Mouse (Mus musculus): ENCODE results near the gene Cd109. TPM values are rescaled to one million over a fixed set of nuclear protein-coding genes. Genes with fewer than 3 reads are reported as not detected.

Gene Cd109
- total and polyA plus RNA-seq, 3 experiments = not detected

DNA sequence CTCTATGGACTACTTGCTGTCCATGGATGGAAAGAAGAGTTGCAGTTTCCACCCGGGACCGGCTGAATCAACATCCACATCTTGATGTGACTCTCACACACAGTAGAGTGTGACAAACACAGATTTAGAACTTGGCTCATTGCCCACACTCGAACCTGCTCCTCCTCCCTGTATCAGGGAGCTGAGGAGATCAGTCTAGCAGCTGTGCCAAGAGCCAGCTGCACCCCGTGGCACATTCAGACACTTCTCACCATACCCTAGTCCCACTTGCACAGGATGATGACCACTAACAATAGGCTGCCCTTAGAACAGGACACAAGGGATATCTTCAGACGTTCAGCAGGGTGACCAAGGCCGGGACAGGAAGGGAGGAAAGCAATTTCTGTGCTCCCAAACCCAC is 1.1 kb upstream of the Cd109 start:
- Histone ChIP-seq H3K27me3 (ENCODE audit: control insufficient read depth in 1 of 2, insufficient read depth in 2 of 2, low read length in 2 of 2) (peaks cover 3 to 5% of the 10 kb centered on the region in 2 experiments), H3K36me3 (ENCODE audit: control insufficient read depth in 1 of 2, insufficient read depth in 2 of 2, low read length in 2 of 2) (no peaks in the 10 kb centered on the region), H3K9ac (ENCODE audit: control insufficient read depth, low read depth, low read length, poor library complexity, severe bottlenecking) (no peak overlapping the region), H3K9me3 (replicated peaks; ENCODE audit: insufficient read depth, low read length) (no peaks in the 10 kb centered on the region), H3K27ac (ENCODE audit: control insufficient read depth, low read depth, low read length) (no peak overlapping the region), H3K79me2 (ENCODE audit: control insufficient read depth, insufficient read depth, low read length, poor library complexity) (no peaks in the 10 kb centered on the region), H3K4me3 (ENCODE audit: control insufficient read depth in 1 of 2, insufficient read depth in 1 of 2, low read depth in 2 of 2, low read length in 2 of 2) (no peak overlapping the region), H3K4me1 (ENCODE audit: control insufficient read depth in 1 of 2, insufficient read depth in 2 of 2, low read length in 2 of 2) (no peaks in the 10 kb centered on the region)
- TF ChIP-seq MAFK (IDR thresholded peaks at IDR 0.05; ENCODE audit: borderline replicate concordance, low read depth, low read length) (no peak), UBTF (IDR thresholded peaks at IDR 0.05; ENCODE audit: borderline replicate concordance, insufficient read depth, low read depth, low read length) (no peak)
- no peak for DNase-seq (ENCODE audit: low read depth, low spot score)

DNA sequence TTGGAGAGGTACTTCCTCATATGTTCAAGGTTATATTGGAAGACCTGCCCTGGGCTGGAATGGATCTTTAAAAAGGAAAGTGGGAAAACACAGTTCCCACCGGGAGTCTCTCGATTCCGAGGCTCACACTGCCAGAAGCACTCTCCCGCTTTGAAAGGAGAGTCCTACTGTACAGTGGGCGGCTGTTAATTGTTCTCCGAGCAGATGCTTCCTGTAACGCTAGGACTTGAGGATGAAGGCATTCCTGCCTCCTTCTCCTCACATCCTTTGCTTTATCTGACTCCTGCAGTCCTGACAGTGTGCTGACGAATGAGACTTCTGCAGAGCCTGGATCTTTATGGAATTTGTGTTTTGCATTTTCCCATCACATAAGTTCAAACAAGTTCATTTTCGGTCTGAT is 3.9 kb downstream of the Cd109 start:
- DNase-seq (ENCODE audit: low read depth, low spot score) = no peak
- Histone ChIP-seq H3K27ac (ENCODE audit: control insufficient read depth, low read depth, low read length) (no peak overlapping the region), H3K4me3 (ENCODE audit: control insufficient read depth in 1 of 2, insufficient read depth in 1 of 2, low read depth in 2 of 2, low read length in 2 of 2) (no peak overlapping the region), H3K36me3 (ENCODE audit: control insufficient read depth in 1 of 2, insufficient read depth in 2 of 2, low read length in 2 of 2) (no peaks in the 10 kb centered on the region), H3K9me3 (replicated peaks; ENCODE audit: insufficient read depth, low read length) (no peaks in the 10 kb centered on the region), H3K9ac (ENCODE audit: control insufficient read depth, low read depth, low read length, poor library complexity, severe bottlenecking) (no peak overlapping the region), H3K79me2 (ENCODE audit: control insufficient read depth, insufficient read depth, low read length, poor library complexity) (no peaks in the 10 kb centered on the region), H3K4me1 (ENCODE audit: control insufficient read depth in 1 of 2, insufficient read depth in 2 of 2, low read length in 2 of 2) (no peaks in the 10 kb centered on the region), H3K27me3 (ENCODE audit: control insufficient read depth in 1 of 2, insufficient read depth in 2 of 2, low read length in 2 of 2) (peaks cover 1 to 10% of the 10 kb centered on the region in 2 experiments)
- TF ChIP-seq MAX (IDR thresholded peaks at IDR 0.05; ENCODE audit: low read length) (no peak), MAFK (IDR thresholded peaks at IDR 0.05; ENCODE audit: borderline replicate concordance, low read depth, low read length) (no peak), EP300 (IDR thresholded peaks at IDR 0.05; ENCODE audit: low read depth in 1 of 2, low read length in 2 of 2) (no peak)

DNA sequence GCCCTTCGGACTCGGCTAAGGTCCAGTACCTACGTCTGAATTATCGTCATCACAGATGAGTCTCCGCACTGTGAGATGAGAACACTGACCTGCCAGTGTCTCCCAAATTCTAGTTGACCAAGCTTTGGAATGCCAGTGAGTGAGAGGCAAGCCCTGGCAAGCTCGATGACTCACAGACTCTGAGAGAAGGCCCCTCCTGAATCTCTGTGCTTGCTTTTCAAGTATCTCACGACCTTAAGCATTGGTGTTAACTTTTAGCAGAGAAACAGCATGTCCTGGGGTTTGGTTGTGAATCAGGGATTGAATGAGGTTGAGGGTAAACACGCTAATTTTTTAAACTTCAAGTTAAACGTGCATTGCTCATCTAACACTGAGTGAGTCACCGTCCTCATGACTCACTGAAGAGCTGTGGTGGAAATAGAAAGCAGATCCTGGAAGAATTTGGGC is 8.0 kb downstream of the Cd109 start:
- Histone ChIP-seq H3K9ac (ENCODE audit: control insufficient read depth, low read depth, low read length, poor library complexity, severe bottlenecking) (no peak overlapping the region), H3K27me3 (ENCODE audit: control insufficient read depth in 1 of 2, insufficient read depth in 2 of 2, low read length in 2 of 2) (peaks cover 7 to 16% of the 10 kb centered on the region in 2 experiments), H3K4me3 (ENCODE audit: control insufficient read depth in 1 of 2, insufficient read depth in 1 of 2, low read depth in 2 of 2, low read length in 2 of 2) (no peak overlapping the region), H3K4me1 (ENCODE audit: control insufficient read depth in 1 of 2, insufficient read depth in 2 of 2, low read length in 2 of 2) (no peaks in the 10 kb centered on the region), H3K36me3 (ENCODE audit: control insufficient read depth in 1 of 2, insufficient read depth in 2 of 2, low read length in 2 of 2) (no peaks in the 10 kb centered on the region), H3K79me2 (ENCODE audit: control insufficient read depth, insufficient read depth, low read length, poor library complexity) (no peaks in the 10 kb centered on the region), H3K27ac (ENCODE audit: control insufficient read depth, low read depth, low read length) (no peak overlapping the region), H3K9me3 (replicated peaks; ENCODE audit: insufficient read depth, low read length) (no peaks in the 10 kb centered on the region)
- TF ChIP-seq USF2 (IDR thresholded peaks at IDR 0.05; ENCODE audit: borderline replicate concordance in 1 of 2, insufficient read depth in 1 of 2, low read depth in 1 of 2, low read length in 2 of 2) = no peak
- no peak for TF ChIP-seq ELF1 (IDR thresholded peaks at IDR 0.05; ENCODE audit: low read depth, low read length)
- no peak for TF ChIP-seq MYB (IDR thresholded peaks at IDR 0.05; ENCODE audit: low read depth, low read length)
- TF ChIP-seq ETS1 (IDR thresholded peaks at IDR 0.05; ENCODE audit: low read depth, low read length) = no peak
- DNase-seq (ENCODE audit: low read depth, low spot score) = no peak
